Mouse (Mus musculus) limb, embryonic 13.5 days (tissue): ENCODE measurements at regions not wholly inside any gene's neighbourhood (a gene's known extent, or its start where the extent isn't known, plus 50 kb on each side); places are given as distances from the start of the nearest gene placed in this dataset.

Source experiments
- ATAC-seq: fragments of 200-750 bp; cut with Nextera tagmentation; 2 replicates; pipeline ENCODE4 v1.8.0; 2017; ENCODE audit warnings: low read depth, moderate number of reproducible peaks, moderate TSS enrichment; ENCODE audit not compliant: low FRiP score
- H3K27ac ChIP-seq: fragments of 300-500 bp; sonication (generic); 2 replicates; pipeline ENCODE4 v1.5.1; 2015; ENCODE audit warnings: inconsistent platforms, mild to moderate bottlenecking, moderate library complexity
- H3K27me3 ChIP-seq: fragments of 300-500 bp; sonication (generic); 2 replicates; pipeline ENCODE4 v1.6.1; 2015; ENCODE audit warnings: mild to moderate bottlenecking, inconsistent platforms
- H3K36me3 ChIP-seq: fragments of 300-500 bp; sonication (generic); 2 replicates; pipeline ENCODE4 v1.6.1; 2015; ENCODE audit warnings: inconsistent platforms, mild to moderate bottlenecking, moderate library complexity
- H3K4me1 ChIP-seq: fragments of 300-500 bp; sonication (generic); 2 replicates; pipeline ENCODE4 v1.6.1; 2015; ENCODE audit warnings: inconsistent platforms
- H3K4me2 ChIP-seq: fragments of 300-500 bp; sonication (generic); replicated peaks from 2 replicates; pipeline ENCODE4 v1.6.1; 2015; ENCODE audit warnings: inconsistent platforms, mild to moderate bottlenecking, moderate library complexity
- H3K4me3 ChIP-seq: fragments of 300-500 bp; sonication (generic); 2 replicates; pipeline ENCODE4 v1.5.1; 2015; ENCODE audit warnings: moderate library complexity, mild to moderate bottlenecking, inconsistent platforms
- H3K9ac ChIP-seq: fragments of 300-500 bp; sonication (generic); 2 replicates; pipeline ENCODE4 v1.6.1; 2015; ENCODE audit warnings: mild to moderate bottlenecking, inconsistent platforms
- H3K9me3 ChIP-seq: fragments of 300-500 bp; sonication (generic); 2 replicates; pipeline ENCODE4 v1.6.1; 2016; ENCODE audit warnings: inconsistent platforms
- WGBS: fragments of 180-500 bp; shearing (Covaris S2); methylation state at CpG from one replicate; pipeline ENCODE4 v1.1.7; 2015; 5-methylcytosine and 5-hydroxymethylcytosine counted together

GRCm38 (mm10) chr3:144270206-144270605 is 65.2 kb upstream of the Lmo4 start:
- H3K9me3 ChIP-seq: no peaks in the 10 kb centered on the region
- H3K4me1 ChIP-seq: 0 out of 2 replicates have a peak, but pooled peaks cover 3% of the 10 kb centered on the region
- no peaks in the 10 kb centered on the region for H3K36me3 ChIP-seq
- H3K4me3 ChIP-seq: no peak overlapping the region
- no peaks in the 10 kb centered on the region for H3K27me3 ChIP-seq
- no peak overlapping the region for H3K27ac ChIP-seq
- no peak overlapping the region for H3K4me2 ChIP-seq
- H3K9ac ChIP-seq: no peak overlapping the region
- 84% methylated on average over 6 of the region's 6 CpGs for WGBS
- ATAC-seq: no peak

- H3K27me3 ChIP-seq: no peaks in the 10 kb centered on the region
- no peak overlapping the region for H3K27ac ChIP-seq
- ATAC-seq: no peak
- H3K4me2 ChIP-seq: no peak overlapping the region
- H3K9ac ChIP-seq: no peak overlapping the region
- H3K9me3 ChIP-seq: no peaks in the 10 kb centered on the region
- 75% methylated on average over 3 of the region's 3 CpGs for WGBS
- H3K36me3 ChIP-seq: no peaks in the 10 kb centered on the region
- H3K4me1 ChIP-seq: no peaks in the 10 kb centered on the region
- H3K4me3 ChIP-seq: no peak overlapping the region
Observed at GRCm38 (mm10) chr3:144264554-144264953, 59.5 kb upstream of the Lmo4 start.

GRCm38 (mm10) chr3:144260886-144261285 is 55.9 kb upstream of the Lmo4 start:
- Histone ChIP-seq H3K4me2 (no peak overlapping the region), H3K27me3 (no peaks in the 10 kb centered on the region), H3K4me1 (0 out of 2 replicates have a peak, but pooled peaks cover 2% of the 10 kb centered on the region), H3K27ac (no peak overlapping the region), H3K36me3 (no peaks in the 10 kb centered on the region), H3K4me3 (no peak overlapping the region), H3K9me3 (no peaks in the 10 kb centered on the region), H3K9ac (no peak overlapping the region)
- ATAC-seq: no peak
- WGBS: 83% methylated on average over 2 of the region's 2 CpGs

- Histone ChIP-seq H3K4me1 (0 out of 2 replicates have a peak, but pooled peaks cover 2% of the 10 kb centered on the region), H3K4me2 (no peak overlapping the region), H3K4me3 (no peak overlapping the region), H3K36me3 (no peaks in the 10 kb centered on the region), H3K27ac (no peak overlapping the region), H3K9ac (no peak overlapping the region), H3K27me3 (no peaks in the 10 kb centered on the region), H3K9me3 (no peaks in the 10 kb centered on the region)
- 63% methylated on average over 6 of the region's 6 CpGs for WGBS
- no peak for ATAC-seq
Observed at GRCm38 (mm10) chr3:144257714-144258517, 52.9 kb upstream of the Lmo4 start.

GRCm38 (mm10) chr3:144257196-144257595 is 52.2 kb upstream of the Lmo4 start:
- Histone ChIP-seq H3K4me1 (0 out of 2 replicates have a peak, but pooled peaks cover 2% of the 10 kb centered on the region), H3K9ac (no peak overlapping the region), H3K27me3 (no peaks in the 10 kb centered on the region), H3K9me3 (no peaks in the 10 kb centered on the region), H3K4me2 (no peak overlapping the region), H3K36me3 (no peaks in the 10 kb centered on the region), H3K27ac (no peak overlapping the region), H3K4me3 (no peak overlapping the region)
- no peak for ATAC-seq
- WGBS: 85% methylated on average over 9 of the region's 9 CpGs

GRCm38 (mm10) chr3:144255596-144256550 is 50.9 kb upstream of the Lmo4 start:
- WGBS: 67% methylated on average over 12 of the region's 12 CpGs

More at GRCm38 (mm10) chr3:144255596-144256550, 50.9 kb upstream of the Lmo4 start:
- Histone ChIP-seq H3K9me3 (no peaks in the 10 kb centered on the region), H3K4me2 (no peak overlapping the region), H3K36me3 (no peaks in the 10 kb centered on the region), H3K27me3 (no peaks in the 10 kb centered on the region), H3K9ac (no peak overlapping the region), H3K4me1 (0 out of 2 replicates have a peak, but pooled peaks cover 2% of the 10 kb centered on the region), H3K4me3 (no peak overlapping the region), H3K27ac (no peak overlapping the region)
- no peak for ATAC-seq
